Mouse (Mus musculus) cerebellum, postnatal 14 days (tissue): ENCODE measurements at regions not wholly inside any gene's neighbourhood (a gene's known extent, or its start where the extent isn't known, plus 50 kb on each side); places are given as distances from the start of the nearest gene placed in this dataset.

Source experiments
- DNase-seq, 2 experiments: peaks; one replicate each; pipeline ENCODE4 v3.0.0; 2021; ENCODE audit warnings: mixed read lengths in 2 of 2

DNA sequence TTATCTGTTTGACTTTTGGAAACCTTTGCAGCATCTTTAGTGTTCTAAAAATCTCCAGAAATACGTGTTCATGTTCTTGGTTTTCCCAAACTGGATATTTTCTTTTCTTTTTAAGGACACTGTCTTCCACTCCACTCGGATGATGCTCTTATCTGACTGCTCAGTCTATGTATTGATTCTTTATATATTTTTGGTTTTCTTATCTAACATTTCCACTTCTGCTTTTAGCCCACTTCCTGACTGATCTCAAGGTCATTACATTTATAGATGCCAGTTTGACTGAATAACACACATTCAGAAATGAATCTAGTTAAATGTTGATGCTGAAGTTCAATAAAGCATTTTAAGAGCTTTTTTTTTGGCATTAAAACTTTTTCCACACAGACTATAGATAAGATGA lies 265.3 kb downstream of the Rpl36a-ps1 start:
- DNase-seq, result no peak

- no peak for DNase-seq
Measured at GRCm38 (mm10) chr14:98722481-98722880, 271.6 kb downstream of the Rpl36a-ps1 start.

GRCm38 (mm10) chr14:98721033-98721432 lies 273.1 kb downstream of the Rpl36a-ps1 start:
- no peak for DNase-seq

DNA sequence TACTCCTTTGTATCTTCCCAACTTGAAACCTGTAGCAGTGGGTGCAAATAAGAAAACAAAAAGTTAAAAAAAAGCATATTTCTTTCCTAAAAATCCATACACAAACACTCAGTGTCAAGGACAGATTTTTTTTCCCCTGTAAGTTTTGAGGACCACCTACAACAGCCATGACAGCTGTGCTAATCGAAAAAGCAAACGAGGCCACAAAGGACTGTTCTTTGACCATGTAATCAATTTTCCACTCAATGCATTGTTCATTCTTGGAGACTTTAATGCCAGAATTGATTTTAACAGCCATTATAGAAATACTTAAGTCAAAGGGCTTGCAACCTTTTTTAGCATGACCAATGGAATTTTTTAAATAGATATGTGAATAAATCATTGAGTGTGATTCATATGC lies 286.1 kb downstream of the Rpl36a-ps1 start:
- no peak for DNase-seq

DNA sequence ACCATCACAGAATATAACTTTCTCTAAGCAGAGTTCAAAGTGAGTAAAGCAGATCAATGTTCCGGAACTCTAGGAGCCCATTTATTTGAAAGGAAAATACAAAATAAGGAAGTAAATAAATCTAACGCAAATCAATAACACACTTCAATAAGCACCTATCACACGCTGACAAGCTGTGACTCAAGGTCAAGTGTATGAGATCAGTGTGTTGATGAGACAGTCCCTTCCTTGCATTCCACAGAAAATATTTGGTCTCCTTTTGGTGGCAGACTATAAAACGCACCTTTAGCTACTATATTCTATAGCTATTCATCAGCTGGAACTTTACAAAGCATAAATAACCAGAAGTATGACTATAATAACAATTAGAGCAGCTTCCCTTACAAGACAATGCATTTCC lies 286.5 kb downstream of the Rpl36a-ps1 start:
- DNase-seq, result no peak

- DNase-seq, result no peak
Measured at GRCm38 (mm10) chr14:98703289-98703688, 290.8 kb downstream of the Rpl36a-ps1 start.

GRCm38 (mm10) chr14:98656533-98656932 lies 337.6 kb downstream of the Rpl36a-ps1 start:
- no peak for DNase-seq

DNA sequence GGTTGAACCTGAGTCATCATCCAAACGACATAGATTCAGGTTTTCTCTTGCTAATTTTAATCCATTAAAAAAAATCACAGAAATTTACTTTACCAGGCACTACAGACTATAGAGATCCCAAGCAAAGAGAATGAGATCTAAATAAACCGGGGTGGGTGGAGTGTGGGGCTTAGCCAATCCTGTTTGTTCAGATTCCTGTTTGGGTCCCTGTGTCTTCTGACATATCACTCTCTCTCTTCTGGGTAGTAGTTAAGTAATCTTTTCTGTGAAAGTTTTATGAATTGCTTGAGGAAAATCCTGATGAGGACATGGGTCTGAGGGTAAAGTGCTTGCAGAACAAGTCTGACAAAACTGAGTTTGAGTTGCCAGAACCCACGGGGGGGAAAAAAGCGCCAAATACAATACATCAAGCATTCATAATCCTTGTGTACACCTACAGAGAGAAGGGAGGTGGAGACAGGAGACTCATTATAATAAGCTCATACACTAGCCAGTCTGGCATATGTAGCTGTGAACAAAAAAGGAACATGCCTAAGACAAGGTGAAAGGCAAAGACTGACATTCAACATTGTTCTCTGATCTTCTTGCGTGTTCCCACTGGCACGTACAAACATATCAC lies 339.8 kb downstream of the Rpl36a-ps1 start:
- DNase-seq, result no peak

- DNase-seq, result no peak
Measured at GRCm38 (mm10) chr14:98651221-98651620, 342.9 kb downstream of the Rpl36a-ps1 start.

DNA sequence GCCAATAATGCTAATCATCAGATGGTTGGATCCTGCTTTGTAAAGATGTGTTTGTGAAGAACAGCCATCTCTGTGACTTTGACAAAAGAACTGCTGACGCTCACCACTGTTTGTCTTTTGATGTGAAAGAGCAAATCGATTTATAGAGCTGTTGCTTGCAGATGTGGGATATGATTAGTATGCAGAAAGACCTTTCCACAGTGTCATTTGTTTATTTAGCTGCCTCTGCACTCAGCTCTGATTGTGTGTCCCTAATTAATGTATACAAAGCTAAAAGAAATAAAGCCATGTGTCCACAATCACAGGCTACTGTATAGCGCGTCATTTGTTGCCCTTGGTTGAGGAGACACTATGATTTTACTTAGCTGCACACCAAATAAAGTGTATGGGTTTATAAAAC lies 343.6 kb downstream of the Rpl36a-ps1 start:
- no peak for DNase-seq

DNA sequence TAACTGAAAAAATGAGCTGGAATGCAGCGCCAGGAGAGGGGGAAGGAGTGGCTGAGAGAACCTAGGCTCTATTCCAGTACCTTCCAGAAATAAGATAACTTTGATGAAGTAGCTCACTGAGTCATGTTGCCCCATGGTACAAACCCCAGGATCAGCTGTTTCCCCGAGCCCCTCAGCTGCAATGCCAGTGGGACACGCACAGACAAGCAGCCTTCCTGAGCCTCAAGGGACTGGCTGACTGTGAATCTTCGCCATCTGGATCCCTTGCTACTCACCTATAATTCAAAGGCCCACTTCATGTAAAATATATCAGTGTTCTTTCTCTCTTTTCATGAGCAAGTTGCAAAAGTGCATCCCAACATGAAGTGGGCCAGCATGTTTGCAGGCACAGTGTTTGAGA lies 346.5 kb downstream of the Rpl36a-ps1 start:
- no peak for DNase-seq

- no peak for DNase-seq
Measured at GRCm38 (mm10) chr14:98643756-98644155, 350.4 kb downstream of the Rpl36a-ps1 start.

DNA sequence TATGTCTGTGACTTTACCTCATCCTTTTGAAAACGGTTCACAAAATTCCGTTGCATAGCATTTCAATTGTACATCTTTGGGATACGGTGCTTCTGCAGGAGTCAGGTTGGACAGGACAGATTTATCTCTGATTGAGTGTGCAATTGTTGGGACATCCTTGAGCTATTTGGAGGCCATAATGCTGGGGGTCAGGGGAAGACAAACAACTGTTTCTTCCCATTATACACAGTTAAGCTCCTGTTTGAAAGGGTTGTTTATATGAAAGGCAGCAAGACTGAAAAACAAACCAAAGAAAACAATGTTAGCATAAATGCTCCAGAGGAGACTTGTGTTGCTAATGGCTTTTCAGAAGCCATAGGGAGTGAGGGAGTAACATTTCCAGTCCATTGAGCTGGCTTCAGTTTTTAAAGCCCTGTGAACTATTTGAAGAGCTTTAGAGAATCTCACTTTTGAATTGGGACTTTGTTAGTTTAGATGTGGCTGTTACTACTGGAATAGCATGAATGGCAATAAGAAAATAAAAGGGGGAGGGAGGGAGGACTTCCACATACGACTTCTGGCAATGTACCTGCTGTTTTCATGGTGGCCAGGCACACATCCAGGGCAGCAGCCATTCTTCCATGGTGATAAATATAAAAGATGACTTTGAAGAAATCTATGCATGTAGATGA lies 351.3 kb downstream of the Rpl36a-ps1 start:
- DNase-seq, result no peak

- DNase-seq, result no peak
Measured at GRCm38 (mm10) chr14:98629026-98629425, 365.1 kb downstream of the Rpl36a-ps1 start.

- no peak for DNase-seq
Measured at GRCm38 (mm10) chr14:98626476-98626875, 367.6 kb downstream of the Rpl36a-ps1 start.

DNA sequence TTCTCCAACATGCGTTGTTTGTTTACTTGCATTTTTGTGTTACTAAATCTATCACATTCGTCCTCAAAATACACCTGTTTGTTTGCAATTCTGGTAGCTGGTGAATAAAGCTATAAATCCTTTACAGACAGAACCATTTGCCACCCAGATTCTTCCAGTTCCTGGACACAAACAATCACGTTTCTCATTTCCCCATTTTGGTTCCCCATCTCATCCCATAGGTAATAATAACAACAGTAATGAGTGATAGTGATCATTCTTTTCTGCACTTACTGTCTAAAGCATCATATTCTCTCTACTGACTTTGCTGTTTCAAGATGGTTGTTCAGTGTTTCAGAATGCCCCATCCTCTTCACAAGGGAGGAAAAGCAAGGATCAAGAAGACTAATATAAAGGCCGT lies 368.3 kb downstream of the Rpl36a-ps1 start:
- DNase-seq, result no peak

DNA sequence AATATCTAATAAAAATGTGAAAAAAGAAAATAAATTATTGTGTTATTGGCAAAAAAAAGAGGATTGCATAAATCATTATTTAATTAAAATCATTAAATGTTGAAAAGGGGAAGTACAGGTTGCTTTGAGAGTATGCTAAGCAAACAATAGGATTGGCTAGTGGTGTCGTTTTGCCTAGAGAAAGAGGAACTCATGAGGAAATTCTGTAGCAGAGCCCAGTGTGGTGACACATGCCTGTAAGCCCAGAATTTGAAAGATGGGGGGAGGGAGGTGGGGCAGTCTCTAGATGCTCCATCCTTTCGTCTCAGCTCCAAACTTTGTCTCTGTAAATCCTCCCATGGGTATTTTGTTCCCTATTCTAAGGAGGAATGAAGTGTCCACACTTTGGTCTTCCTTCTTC lies 388.3 kb downstream of the Rpl36a-ps1 start:
- no peak for DNase-seq

DNA sequence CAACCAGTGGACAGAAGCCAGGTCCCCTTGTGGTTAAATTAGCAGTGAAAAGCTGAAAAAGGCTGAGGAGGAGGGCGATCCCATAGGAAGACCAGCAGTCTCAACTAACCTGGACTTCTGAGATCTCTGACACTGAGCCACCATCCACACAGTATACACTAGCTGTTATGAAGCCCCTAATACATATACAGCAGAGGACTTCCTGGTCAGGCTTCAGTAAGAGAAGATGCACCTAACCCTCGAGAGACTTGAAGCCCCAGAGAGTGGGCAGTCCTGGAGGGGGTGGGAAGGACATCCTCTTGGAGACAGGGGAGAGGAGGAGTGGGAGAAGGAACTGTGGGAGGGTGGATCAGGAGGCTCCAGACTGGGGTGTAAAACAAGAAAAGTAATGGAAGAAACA lies 397.9 kb downstream of the Rpl36a-ps1 start:
- DNase-seq, result no peak

GRCm38 (mm10) chr14:98589846-98590245 lies 404.3 kb downstream of the Rpl36a-ps1 start:
- DNase-seq, result peak; percentile 4 to 5

GRCm38 (mm10) chr14:98571644-98572043 lies 402.1 kb upstream of the Dach1 start:
- no peak for DNase-seq

GRCm38 (mm10) chr14:98562002-98562401 lies 392.4 kb upstream of the Dach1 start:
- DNase-seq, result no peak

GRCm38 (mm10) chr14:98539792-98540191 lies 370.2 kb upstream of the Dach1 start:
- no peak for DNase-seq

DNA sequence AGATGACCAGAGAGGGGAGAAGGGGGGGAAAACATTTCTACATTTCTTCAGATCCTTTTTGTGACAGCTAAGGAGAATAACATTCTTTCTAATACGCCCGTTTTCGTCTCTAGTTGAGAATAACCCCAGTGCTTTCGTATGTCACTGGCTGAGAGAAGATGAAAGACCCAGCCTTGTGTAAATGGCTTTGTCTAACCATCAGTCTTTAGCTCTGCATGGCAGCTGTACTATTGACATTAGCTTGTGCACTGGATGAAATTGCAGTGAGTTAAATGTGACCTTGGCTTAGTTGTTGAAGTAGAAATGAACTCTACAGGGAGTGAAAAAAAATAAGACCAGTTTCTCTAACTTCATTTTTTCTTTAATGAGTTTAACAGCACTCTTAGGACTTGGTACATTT lies 368.7 kb upstream of the Dach1 start:
- no peak for DNase-seq

DNA sequence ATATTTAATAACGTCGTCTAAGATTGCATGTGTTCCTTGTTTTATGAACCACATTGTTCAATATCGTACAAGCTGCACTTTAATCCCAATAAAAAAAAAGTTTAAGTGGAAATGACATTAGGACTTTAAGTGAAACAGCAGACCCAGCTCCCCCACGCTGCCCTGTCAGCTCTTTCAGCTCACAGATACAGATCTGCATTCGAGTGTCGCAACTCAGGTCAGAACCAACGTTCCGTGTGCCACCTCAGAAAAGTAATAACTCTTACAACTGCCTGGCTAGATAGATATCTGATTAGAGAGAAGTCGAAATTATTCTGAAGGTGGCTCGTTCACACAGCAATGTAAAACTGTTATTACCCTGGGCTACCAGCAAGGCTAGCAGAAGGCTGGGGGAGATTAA lies 364.0 kb upstream of the Dach1 start:
- no peak for DNase-seq

DNA sequence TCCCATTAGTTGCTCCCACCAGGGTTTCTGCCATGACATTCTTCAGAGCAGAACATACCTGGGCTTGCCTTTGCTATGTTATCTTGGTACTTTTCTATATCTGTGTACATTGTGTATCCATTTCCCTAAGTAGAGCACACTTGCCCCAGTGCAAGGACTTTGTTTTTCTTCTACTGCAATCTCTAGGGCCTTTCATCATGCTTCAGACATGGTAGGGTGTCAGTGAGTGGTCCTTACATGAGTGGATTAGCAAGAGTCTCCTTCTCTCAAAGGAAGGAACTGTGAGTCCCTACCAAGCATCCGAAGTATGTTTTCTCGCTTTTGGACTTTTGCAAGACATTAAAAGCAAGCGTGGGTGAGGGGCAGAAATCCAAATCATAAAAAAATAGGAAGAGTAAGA lies 351.4 kb upstream of the Dach1 start:
- DNase-seq, result no peak
